Mouse (Mus musculus) T-helper 1 cell (primary cell): Measurements from ENCODE around the gene Zdhhc5.

ENCODE experiments used
- in situ Hi-C: fragments of 300-600 bp; cut with MboI, MseI; formaldehyde crosslinking; loops from one replicate; pipeline ENCODE4 v1.15.1; 2025; ENCODE audit warnings: high pct_unique_total_duplicates

Gene Zdhhc5

GRCm38 (mm10) chr2:84714811-84715561 lies at the start of gene Zdhhc5:
Gene Zdhhc5, minus strand, starts transcription at chr2:84715180.
- in situ Hi-C loops, result loop anchor here (5.0 kb wide), 1 partner anchor 38 kb away; the partner anchor contains the start of genes Gm28635, Med19 and Tmx2

- in situ Hi-C loops, result no loop called here
Observed at GRCm38 (mm10) chr2:84762818-84763217, 47.8 kb upstream of the Zdhhc5 start.

GRCm38 (mm10) chr2:84762295-84762694 lies 47.3 kb upstream of the Zdhhc5 start:
- in situ Hi-C loops, result no loop called here

GRCm38 (mm10) chr2:84761840-84762239 lies 46.9 kb upstream of the Zdhhc5 start:
- in situ Hi-C loops, result no loop called here

- in situ Hi-C loops, result no loop called here
Observed at GRCm38 (mm10) chr2:84761309-84761708, 46.3 kb upstream of the Zdhhc5 start.

GRCm38 (mm10) chr2:84760777-84761176 lies 45.8 kb upstream of the Zdhhc5 start:
- in situ Hi-C loops, result no loop called here

GRCm38 (mm10) chr2:84758542-84759127 lies 43.7 kb upstream of the Zdhhc5 start:
- in situ Hi-C loops, result no loop called here

- in situ Hi-C loops, result no loop called here
Observed at GRCm38 (mm10) chr2:84757026-84757682, 42.2 kb upstream of the Zdhhc5 start.

GRCm38 (mm10) chr2:84756245-84756644 lies 41.3 kb upstream of the Zdhhc5 start:
- in situ Hi-C loops, result no loop called here

GRCm38 (mm10) chr2:84750115-84750514 lies 35.1 kb upstream of the Zdhhc5 start:
- in situ Hi-C loops, result no loop called here

GRCm38 (mm10) chr2:84744126-84744525 lies 29.1 kb upstream of the Zdhhc5 start:
- in situ Hi-C loops, result no loop called here

- in situ Hi-C loops, result no loop called here
Observed at GRCm38 (mm10) chr2:84743561-84743960, 28.6 kb upstream of the Zdhhc5 start, which contains the start of gene Gm19426. Gene Gm19426, minus strand, starts transcription at chr2:84743655.

GRCm38 (mm10) chr2:84742451-84743283 lies 27.7 kb upstream of the Zdhhc5 start:
- in situ Hi-C loops, result no loop called here

- in situ Hi-C loops, result no loop called here
Observed at GRCm38 (mm10) chr2:84741841-84742450, 27.0 kb upstream of the Zdhhc5 start.

GRCm38 (mm10) chr2:84740608-84741333 lies 25.8 kb upstream of the Zdhhc5 start:
- in situ Hi-C loops, result no loop called here

GRCm38 (mm10) chr2:84738271-84738911 lies 23.4 kb upstream of the Zdhhc5 start:
- in situ Hi-C loops, result loop anchor here (5.0 kb wide), 1 partner anchor 59 kb away; the partner anchor contains the start of gene Ube2l6

- in situ Hi-C loops, result loop anchor here (5.0 kb wide), 1 partner anchor 60 kb away; the partner anchor contains the start of gene Ube2l6
Observed at GRCm38 (mm10) chr2:84737451-84737925, 22.5 kb upstream of the Zdhhc5 start.

- in situ Hi-C loops, result loop anchor here (5.0 kb wide), 1 partner anchor 61 kb away; the partner anchor contains the start of gene Ube2l6
Observed at GRCm38 (mm10) chr2:84736312-84737161, 21.6 kb upstream of the Zdhhc5 start.
